Mouse (Mus musculus) c-Kit-positive CD71-negative TER-119-negative erythroid progenitor cells, embryonic 14.5 days (primary cell): ENCODE measurements around the gene E2f4.
"Not testable (repeated sequence)": the region's sequence is repeated elsewhere in the genome, so short reads cannot be mapped to it uniquely, and the experiment has no call there.

Experiments used
- DNase-seq: peaks from one replicate; pipeline ENCODE4 v3.0.0-alpha.2; 2013; ENCODE audit warnings: low read depth

E2f4 gene

GRCm38 (mm10) chr8:105269461-105269947 lies 28.0 kb upstream of the E2f4 start, which contains the start of gene Hsf4:
Gene Hsf4 (plus strand): TSS chr8:105269801.
- no peak for DNase-seq

DNA sequence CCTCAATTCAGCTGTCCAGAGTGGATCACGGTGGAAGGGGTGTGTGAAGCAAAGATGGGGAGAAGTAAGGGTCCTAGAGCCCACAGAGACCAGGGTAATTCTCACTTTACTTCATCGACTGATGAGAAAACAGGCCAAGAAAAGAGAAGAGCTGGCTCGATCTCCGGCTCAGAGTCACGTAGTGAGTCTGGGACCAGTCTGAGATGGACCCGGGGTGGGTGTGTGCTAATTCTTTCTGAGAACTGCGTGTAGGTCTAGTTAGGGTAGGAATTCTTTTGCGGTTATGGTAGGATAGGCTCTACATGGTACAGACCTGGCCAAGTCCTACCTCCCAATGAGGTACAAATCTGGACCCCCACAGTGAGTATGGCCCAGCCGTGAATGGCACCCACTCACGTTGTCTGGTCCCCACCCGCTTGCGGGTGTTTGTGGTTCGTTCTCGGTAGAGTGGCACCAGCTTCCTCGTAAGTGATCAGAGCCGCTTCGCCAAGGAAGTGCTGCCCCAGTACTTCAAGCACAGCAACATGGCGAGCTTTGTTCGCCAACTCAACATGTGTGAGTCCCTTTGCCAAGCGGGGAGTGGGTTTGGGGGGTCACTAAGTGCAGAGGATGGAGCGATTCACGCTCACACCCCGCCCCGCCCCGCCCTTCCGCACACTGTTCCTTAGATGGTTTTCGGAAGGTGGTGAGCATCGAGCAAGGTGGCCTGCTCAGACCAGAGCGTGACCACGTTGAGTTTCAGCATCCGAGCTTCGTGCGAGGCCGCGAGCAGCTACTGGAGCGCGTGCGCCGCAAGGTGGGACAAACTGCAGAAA lies 27.2 kb upstream of the E2f4 start:
- no peak for DNase-seq

DNA sequence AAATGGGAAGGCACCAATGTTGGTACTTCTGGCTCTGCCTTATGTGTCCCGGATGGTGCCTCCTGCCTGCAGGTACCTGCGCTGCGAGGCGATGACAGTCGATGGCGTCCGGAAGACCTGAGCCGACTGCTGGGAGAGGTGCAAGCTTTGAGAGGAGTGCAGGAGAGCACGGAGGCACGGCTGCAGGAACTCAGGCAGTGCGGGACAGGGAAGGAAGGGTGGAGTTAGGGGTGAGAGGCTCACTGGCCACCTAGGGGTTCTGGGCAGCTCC lies 26.6 kb upstream of the E2f4 start:
- DNase-seq: no peak

DNA sequence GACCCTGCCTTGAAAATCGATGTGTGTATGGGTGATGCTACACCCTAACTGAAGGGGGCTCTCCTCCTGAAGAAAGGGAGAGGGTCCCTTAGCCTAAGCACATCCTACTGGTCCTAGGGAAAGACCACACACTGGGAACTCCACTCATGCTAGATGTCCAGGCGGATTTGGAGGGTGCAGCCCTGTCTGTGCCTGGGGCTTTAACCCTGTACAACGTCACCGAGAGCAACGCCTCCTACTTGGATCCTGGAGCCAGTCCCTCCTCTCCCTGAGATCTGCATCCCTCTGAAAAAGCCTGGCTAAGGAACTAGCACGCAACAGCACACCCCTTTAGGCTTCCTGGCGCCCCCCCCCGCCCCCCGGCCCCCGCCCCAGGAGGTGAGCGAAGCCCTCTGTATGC lies 22.1 kb upstream of the E2f4 start:
- DNase-seq: no peak

DNA sequence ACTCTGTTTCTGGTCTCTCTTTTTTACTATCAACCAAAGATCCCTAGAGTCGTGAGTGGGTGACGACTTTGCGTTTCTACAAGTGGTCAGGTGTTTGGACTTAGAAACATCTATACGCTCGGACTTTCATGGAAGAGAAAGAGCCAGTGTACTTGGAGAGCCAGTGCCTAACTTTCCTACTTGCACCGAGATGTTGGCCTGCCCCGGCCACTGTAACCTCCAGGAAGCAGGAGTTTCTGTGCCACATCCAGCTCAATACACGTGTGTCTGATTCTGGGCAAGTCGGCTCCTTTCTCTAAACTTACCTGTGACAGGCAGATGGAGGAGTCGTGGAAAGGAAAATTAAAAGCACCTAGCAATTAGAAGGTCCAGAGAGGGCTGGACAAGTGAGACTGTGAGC lies 21.6 kb upstream of the E2f4 start, which contains the start of gene Nol3:
Gene Nol3, plus strand, starts transcription at position 301 of the 400 bp plus-strand sequence.
- no peak for DNase-seq

DNA sequence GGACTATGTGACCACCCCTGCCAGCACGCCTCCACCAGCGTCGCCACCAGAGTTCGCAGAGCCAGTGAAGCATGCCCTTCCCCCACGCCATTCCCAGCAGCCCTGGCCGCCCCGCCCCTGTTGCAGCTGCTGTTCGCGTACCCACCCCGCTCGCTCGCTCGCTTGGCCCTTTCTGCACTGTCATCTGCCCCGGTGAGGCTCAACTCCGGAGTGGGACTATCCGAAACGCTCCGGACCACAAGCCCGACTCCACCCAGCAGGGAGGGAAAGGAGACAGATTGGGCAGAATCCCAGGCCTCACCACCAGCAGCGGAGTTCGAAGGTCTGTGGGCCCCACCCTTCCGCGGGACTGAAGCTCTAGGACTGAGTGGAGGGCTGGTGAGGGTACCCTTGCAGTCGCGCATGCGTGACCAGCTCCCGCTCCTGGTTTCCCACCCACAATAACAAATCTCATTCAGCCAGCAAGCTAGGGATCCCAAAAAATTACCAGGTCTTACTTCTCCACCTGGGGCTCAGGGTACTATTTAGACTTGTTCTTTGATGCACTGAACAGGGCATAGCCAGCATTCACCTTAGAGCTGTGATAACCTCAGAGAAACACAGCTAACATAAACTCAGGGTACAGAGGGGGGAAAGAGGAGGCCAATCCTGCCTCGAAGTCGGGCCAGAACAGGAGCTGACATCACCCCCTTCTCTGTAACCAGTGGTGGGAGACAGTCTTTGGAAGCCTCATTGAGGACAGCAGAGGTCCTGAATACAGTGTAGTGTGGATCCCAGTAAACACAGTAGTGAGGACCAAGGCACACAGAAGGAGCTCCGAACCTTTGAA lies 21.0 kb upstream of the E2f4 start:
- DNase-seq: no peak

DNA sequence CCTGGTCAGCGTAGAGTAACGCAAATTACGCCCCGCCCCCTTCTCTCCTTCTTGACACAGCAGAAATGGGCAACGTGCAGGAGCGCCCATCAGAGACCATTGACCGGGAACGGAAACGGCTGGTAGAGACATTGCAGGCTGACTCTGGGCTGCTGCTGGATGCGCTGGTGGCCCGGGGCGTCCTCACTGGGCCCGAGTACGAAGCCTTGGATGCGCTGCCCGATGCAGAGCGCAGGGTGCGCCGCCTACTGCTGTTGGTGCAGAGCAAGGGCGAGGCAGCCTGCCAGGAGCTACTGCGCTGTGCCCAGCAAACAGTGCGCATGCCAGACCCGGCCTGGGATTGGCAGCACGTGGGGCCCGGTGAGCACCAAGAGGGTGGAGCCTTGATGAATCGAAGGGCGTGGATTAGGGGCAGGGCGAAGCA lies 18.5 kb upstream of the E2f4 start:
- DNase-seq: no peak

DNA sequence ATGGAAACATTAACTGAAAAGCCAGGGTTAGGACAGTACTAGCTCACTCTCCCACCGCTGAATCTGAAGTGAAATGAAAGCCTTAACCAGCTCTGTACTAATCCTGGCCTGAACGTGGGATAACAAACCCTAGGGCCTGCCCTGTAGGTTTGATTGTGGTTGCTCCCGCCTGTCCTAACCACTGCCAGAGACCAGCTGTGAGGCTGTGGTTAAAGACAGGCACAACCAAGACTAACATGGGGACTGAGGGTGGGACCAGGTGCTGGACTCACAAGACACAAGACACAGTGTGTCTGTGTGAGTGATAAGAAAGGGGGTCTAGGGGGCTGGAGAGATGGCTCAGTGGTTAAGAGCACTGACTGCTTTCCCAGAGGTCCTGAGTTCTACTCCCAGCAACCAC lies 16.9 kb upstream of the E2f4 start:
- DNase-seq: no peak

- no peak for DNase-seq
Observed at GRCm38 (mm10) chr8:105281821-105282220, 15.6 kb upstream of the E2f4 start.

GRCm38 (mm10) chr8:105282239-105282638 lies 15.2 kb upstream of the E2f4 start:
- DNase-seq: no peak

DNA sequence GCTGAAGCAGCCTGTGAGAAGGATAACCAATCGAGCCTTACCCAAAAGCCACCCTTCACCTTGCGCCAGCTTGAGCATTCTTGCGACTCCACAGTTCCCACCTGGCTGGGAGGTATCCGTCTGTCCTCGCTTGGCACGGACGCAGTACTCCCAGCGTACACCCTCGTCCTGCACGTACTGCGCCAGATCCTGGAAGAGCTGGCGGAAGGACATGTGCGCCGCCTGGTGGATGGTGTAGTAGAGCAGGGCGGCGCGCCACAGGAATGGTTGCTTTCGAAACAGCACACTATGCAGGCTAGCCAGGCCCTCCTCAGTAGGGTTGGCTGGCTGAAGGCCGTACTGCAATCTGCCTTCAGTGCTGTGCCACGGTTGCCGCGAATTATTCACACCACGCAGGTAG lies 14.4 kb upstream of the E2f4 start:
- no peak for DNase-seq

DNA sequence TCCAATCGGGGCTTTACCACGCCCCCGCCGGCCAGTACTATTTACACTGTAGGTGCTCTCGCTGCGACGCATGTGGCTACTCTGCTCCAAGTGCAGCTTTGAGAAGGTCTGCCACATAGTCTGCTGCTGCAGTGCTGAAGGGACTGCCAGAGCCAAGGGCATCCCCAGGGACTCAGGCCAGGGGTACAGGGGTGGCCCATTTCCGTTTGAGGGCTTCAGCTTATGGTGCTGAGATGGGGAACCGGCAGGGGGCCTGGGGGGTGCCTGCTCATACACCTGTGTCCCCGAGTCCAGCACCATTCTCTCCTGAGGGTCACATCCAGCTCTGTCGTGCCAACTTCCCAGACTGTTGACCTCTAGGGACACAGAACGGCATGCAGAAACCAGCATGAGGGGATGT lies 11.9 kb upstream of the E2f4 start:
- no peak for DNase-seq

GRCm38 (mm10) chr8:105286907-105287306 lies 10.6 kb upstream of the E2f4 start:
- no peak for DNase-seq

DNA sequence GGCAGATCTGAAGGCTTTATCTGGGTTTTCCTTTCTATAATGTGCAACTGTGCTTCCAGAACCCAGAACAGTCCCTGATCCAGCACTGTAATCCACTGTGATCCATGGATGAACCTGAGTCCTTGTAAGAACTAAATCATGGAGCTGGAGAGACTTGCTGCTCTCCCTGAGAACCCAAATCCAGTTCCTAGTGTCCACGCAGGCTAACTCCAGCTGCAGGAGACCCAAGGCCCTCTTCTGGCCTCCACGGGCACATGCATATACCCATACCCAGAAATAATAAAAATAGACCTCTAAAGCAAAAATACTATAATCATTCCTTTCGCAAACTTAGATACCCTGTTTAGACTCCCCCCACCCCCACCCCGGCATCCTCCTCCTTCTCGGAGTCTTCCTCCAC lies 9.2 kb upstream of the E2f4 start:
- DNase-seq: no peak

DNA sequence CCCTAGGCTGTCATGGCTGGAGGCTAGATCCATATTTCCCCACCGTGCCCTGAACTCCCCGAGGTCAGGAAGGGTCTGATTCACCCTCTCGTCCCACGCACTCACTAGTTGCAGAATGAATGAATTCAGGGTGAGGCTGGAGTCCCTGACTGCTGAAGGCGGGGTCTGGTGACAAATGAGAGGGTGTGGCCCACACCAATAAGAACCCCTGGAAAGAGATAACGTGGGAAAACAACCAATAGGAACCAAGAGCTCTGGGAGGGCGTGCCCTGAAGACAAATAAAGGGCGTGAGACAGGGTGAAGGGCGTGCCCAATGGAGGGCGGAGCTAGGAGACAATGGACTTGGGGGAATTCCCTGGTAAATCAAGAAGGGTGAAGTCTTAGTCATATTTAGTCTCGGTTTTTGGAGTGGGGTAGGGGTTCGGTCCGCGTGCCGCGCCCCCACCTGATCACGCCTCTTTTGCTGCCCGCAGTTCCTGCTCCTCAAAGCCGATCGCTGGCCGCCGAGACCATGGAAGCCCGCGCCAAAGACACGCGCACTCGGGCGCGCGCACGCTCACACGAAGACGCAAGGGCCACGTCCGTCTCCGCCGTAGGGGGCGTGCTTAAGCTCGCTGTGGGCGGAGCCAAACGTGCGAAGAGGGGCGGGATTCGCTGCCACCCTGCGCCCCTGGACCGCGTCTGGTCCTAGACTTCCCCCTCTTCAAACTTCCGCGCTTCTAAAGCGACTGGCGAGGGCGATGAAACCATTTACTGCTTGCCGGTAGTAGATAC lies 8.3 kb upstream of the E2f4 start:
- DNase-seq: peak; percentile 96

- no peak for DNase-seq
Observed at GRCm38 (mm10) chr8:105289805-105290460, 7.5 kb upstream of the E2f4 start, which contains the start of gene 4931428F04Rik. Gene 4931428F04Rik (minus strand): TSS chr8:105289864.

DNA sequence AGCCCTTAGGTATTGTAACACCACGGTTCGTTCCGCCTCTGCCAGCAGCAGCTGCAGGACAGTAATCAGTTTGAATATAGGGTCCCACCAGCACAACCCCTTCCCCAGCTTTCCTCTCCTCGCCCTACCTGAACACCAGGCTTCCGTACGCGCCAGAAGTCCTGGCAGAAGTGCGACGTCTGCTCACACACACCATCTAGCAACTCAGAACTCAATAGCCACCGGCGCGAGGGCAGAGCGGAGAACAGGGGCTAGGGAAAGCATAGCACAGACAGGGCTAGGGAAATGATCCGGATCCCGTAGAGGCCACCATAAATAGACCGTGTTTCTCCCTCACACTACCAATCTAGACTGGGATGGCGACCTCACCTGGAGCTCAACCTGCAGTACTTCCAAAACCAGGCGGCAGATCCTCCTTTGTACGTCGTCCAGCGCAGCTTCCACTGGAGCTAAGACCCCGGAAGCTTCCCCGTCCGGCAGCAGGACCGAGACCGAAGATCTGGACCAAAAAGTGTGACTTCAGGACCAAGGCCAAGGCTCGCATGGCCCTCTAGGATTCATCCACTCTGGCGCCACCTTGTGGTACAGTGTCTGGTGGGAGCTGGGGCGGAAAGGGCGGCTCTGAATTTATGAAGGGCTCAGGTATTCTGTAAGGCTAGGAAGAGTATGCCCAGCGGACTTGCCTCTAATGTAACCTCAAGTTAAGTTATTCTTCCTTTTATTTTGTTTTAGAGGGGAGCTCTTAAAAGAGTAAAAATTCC lies 6.7 kb upstream of the E2f4 start:
- peak; percentile 97 for DNase-seq

- DNase-seq: not testable (repeated sequence)
Observed at GRCm38 (mm10) chr8:105291364-105291763, 6.1 kb upstream of the E2f4 start.

- DNase-seq: not testable (repeated sequence)
Observed at GRCm38 (mm10) chr8:105291802-105292201, 5.7 kb upstream of the E2f4 start.

DNA sequence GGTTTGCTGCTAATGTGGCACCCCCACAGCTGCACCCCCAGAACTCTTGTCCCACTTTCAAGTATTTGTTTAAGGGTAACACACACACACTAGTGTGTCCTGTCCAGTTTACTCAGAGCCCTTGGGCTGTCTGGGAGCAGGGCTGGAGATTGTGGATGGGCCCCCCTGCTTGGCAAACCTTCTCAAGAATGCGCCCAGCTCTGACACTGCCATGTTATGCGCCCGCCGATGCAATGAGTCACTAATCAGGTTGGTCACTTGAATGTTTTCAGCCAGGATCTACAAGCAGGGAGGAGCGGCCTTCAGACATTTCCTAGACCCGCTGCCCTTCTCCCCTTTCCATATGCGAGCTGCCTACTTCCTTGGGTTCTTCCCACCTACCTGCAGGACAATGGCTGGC lies 5.0 kb upstream of the E2f4 start:
- no peak for DNase-seq

- no peak for DNase-seq
Observed at GRCm38 (mm10) chr8:105293405-105293804, 4.1 kb upstream of the E2f4 start.
